Mouse (Mus musculus): Measurements from ENCODE around the gene Atp8b4. TPM values are rescaled to one million over a fixed set of nuclear protein-coding genes. Genes with fewer than 3 reads are reported as not detected.
A peak's percentile ranks its signal among the peaks of the same experiment; 100 is the strongest.

The Atp8b4 gene
- polyA plus RNA-seq, 1 experiment from 2014 or later: 0.13 TPM

- no peak overlapping the region for H3K4me3 ChIP-seq (replicated peaks)
- H3K9ac ChIP-seq (replicated peaks): no peak overlapping the region
- H3K36me3 ChIP-seq: no peaks in the 10 kb centered on the region
- H3K27me3 ChIP-seq: no peaks in the 10 kb centered on the region
- no peak overlapping the region for H3K4me2 ChIP-seq
- WGBS: 84% methylated on average over 8 of the region's 8 CpGs
- ATAC-seq (ENCODE audit: insufficient number of reproducible peaks, insufficient read depth, low FRiP score, low TSS enrichment, low read depth): no peak
- no peaks in the 10 kb centered on the region for H3K9me3 ChIP-seq
- H3K4me1 ChIP-seq (replicated peaks): no peaks in the 10 kb centered on the region
- H3K27ac ChIP-seq: no peak overlapping the region
Observed at GRCm38 (mm10) chr2:126397513-126397912, 103.0 kb downstream of the Atp8b4 start.

GRCm38 (mm10) chr2:126394924-126395323, 105.5 kb downstream of the Atp8b4 start:
- Histone ChIP-seq H3K9ac (replicated peaks) (no peak overlapping the region), H3K27ac (no peak overlapping the region), H3K9me3 (no peaks in the 10 kb centered on the region), H3K27me3 (no peaks in the 10 kb centered on the region), H3K4me1 (replicated peaks) (no peaks in the 10 kb centered on the region), H3K36me3 (no peaks in the 10 kb centered on the region), H3K4me3 (replicated peaks) (no peak overlapping the region), H3K4me2 (no peak overlapping the region)
- no peak for ATAC-seq (ENCODE audit: insufficient number of reproducible peaks, insufficient read depth, low FRiP score, low TSS enrichment, low read depth)
- 70% methylated on average over 2 of the region's 2 CpGs for WGBS

GRCm38 (mm10) chr2:126387458-126388037, 112.9 kb downstream of the Atp8b4 start:
- Histone ChIP-seq H3K9me3 (no peaks in the 10 kb centered on the region), H3K27me3 (no peaks in the 10 kb centered on the region), H3K4me1 (replicated peaks) (no peaks in the 10 kb centered on the region), H3K9ac (replicated peaks) (no peak overlapping the region), H3K4me3 (replicated peaks) (no peak overlapping the region), H3K36me3 (no peaks in the 10 kb centered on the region), H3K4me2 (no peak overlapping the region), H3K27ac (no peak overlapping the region)
- ATAC-seq (ENCODE audit: insufficient number of reproducible peaks, insufficient read depth, low FRiP score, low TSS enrichment, low read depth): no peak
- 66% methylated on average over 8 of the region's 8 CpGs for WGBS

GRCm38 (mm10) chr2:126386056-126386455, 114.4 kb downstream of the Atp8b4 start:
- no peak overlapping the region for H3K9ac ChIP-seq (replicated peaks)
- H3K27me3 ChIP-seq: no peaks in the 10 kb centered on the region
- H3K27ac ChIP-seq: no peak overlapping the region
- no peaks in the 10 kb centered on the region for H3K4me1 ChIP-seq (replicated peaks)
- no peak for ATAC-seq (ENCODE audit: insufficient number of reproducible peaks, insufficient read depth, low FRiP score, low TSS enrichment, low read depth)
- H3K9me3 ChIP-seq: no peaks in the 10 kb centered on the region
- no peak overlapping the region for H3K4me2 ChIP-seq
- H3K36me3 ChIP-seq: no peaks in the 10 kb centered on the region
- no peak overlapping the region for H3K4me3 ChIP-seq (replicated peaks)

- no peak overlapping the region for H3K4me2 ChIP-seq
- H3K36me3 ChIP-seq: no peaks in the 10 kb centered on the region
- 70% methylated on average over 5 of the region's 5 CpGs for WGBS
- ATAC-seq (ENCODE audit: insufficient number of reproducible peaks, insufficient read depth, low FRiP score, low TSS enrichment, low read depth): no peak; the same call in 1 of the 2 replicates
- H3K27ac ChIP-seq: no peak overlapping the region
- H3K27me3 ChIP-seq: no peaks in the 10 kb centered on the region
- H3K4me3 ChIP-seq (replicated peaks): no peak overlapping the region
- H3K4me1 ChIP-seq (replicated peaks): no peaks in the 10 kb centered on the region
- H3K9ac ChIP-seq (replicated peaks): no peak overlapping the region
- no peaks in the 10 kb centered on the region for H3K9me3 ChIP-seq
Observed at GRCm38 (mm10) chr2:126380300-126380699, 120.2 kb downstream of the Atp8b4 start.

GRCm38 (mm10) chr2:126371634-126372033, 128.8 kb downstream of the Atp8b4 start:
- no peaks in the 10 kb centered on the region for H3K4me1 ChIP-seq (replicated peaks)
- no peaks in the 10 kb centered on the region for H3K9me3 ChIP-seq
- ATAC-seq (ENCODE audit: insufficient number of reproducible peaks, insufficient read depth, low FRiP score, low TSS enrichment, low read depth): no peak
- no peak overlapping the region for H3K4me2 ChIP-seq
- no peak overlapping the region for H3K4me3 ChIP-seq (replicated peaks)
- WGBS: 89% methylated on average over 8 of the region's 8 CpGs
- no peaks in the 10 kb centered on the region for H3K27me3 ChIP-seq
- no peaks in the 10 kb centered on the region for H3K36me3 ChIP-seq
- no peak overlapping the region for H3K9ac ChIP-seq (replicated peaks)
- H3K27ac ChIP-seq: no peak overlapping the region

GRCm38 (mm10) chr2:126369815-126370214, 130.7 kb downstream of the Atp8b4 start:
- 53% methylated on average over 4 of the region's 4 CpGs for WGBS
- Histone ChIP-seq H3K27me3 (no peaks in the 10 kb centered on the region), H3K4me1 (replicated peaks) (no peaks in the 10 kb centered on the region), H3K9ac (replicated peaks) (no peak overlapping the region), H3K36me3 (no peaks in the 10 kb centered on the region), H3K9me3 (no peaks in the 10 kb centered on the region), H3K27ac (no peak overlapping the region), H3K4me2 (no peak overlapping the region), H3K4me3 (replicated peaks) (no peak overlapping the region)
- no peak for ATAC-seq (ENCODE audit: insufficient number of reproducible peaks, insufficient read depth, low FRiP score, low TSS enrichment, low read depth)

- no peak overlapping the region for H3K4me2 ChIP-seq
- H3K9me3 ChIP-seq: no peaks in the 10 kb centered on the region
- WGBS: 91% methylated on average over 14 of the region's 14 CpGs
- H3K4me3 ChIP-seq (replicated peaks): no peak overlapping the region
- no peak overlapping the region for H3K9ac ChIP-seq (replicated peaks)
- no peaks in the 10 kb centered on the region for H3K36me3 ChIP-seq
- H3K4me1 ChIP-seq (replicated peaks): no peaks in the 10 kb centered on the region
- no peaks in the 10 kb centered on the region for H3K27me3 ChIP-seq
- no peak for ATAC-seq (ENCODE audit: insufficient number of reproducible peaks, insufficient read depth, low FRiP score, low TSS enrichment, low read depth)
- no peak overlapping the region for H3K27ac ChIP-seq
Observed at GRCm38 (mm10) chr2:126363745-126364725, 136.4 kb downstream of the Atp8b4 start.

- Histone ChIP-seq H3K36me3 (no peaks in the 10 kb centered on the region), H3K4me2 (no peak overlapping the region), H3K27me3 (no peaks in the 10 kb centered on the region), H3K9ac (replicated peaks) (no peak overlapping the region), H3K4me1 (replicated peaks) (no peaks in the 10 kb centered on the region), H3K9me3 (no peaks in the 10 kb centered on the region), H3K27ac (no peak overlapping the region), H3K4me3 (replicated peaks) (no peak overlapping the region)
- 53% methylated on average over 7 of the region's 7 CpGs for WGBS
- no peak for ATAC-seq (ENCODE audit: insufficient number of reproducible peaks, insufficient read depth, low FRiP score, low TSS enrichment, low read depth)
Observed at GRCm38 (mm10) chr2:126363050-126363744, 137.3 kb downstream of the Atp8b4 start.

- H3K4me2 ChIP-seq: no peak overlapping the region
- no peaks in the 10 kb centered on the region for H3K36me3 ChIP-seq
- H3K4me3 ChIP-seq (replicated peaks): no peak overlapping the region
- no peak overlapping the region for H3K9ac ChIP-seq (replicated peaks)
- H3K27ac ChIP-seq: 0 out of 2 replicates have a peak overlapping the region, but pooled peaks have one; percentile 41
- no peaks in the 10 kb centered on the region for H3K4me1 ChIP-seq (replicated peaks)
- no peak for ATAC-seq (ENCODE audit: insufficient number of reproducible peaks, insufficient read depth, low FRiP score, low TSS enrichment, low read depth)
- H3K27me3 ChIP-seq: no peaks in the 10 kb centered on the region
- H3K9me3 ChIP-seq: no peaks in the 10 kb centered on the region
- 81% methylated on average over 21 of the region's 21 CpGs for WGBS
Observed at GRCm38 (mm10) chr2:126361131-126361810, 139.2 kb downstream of the Atp8b4 start.

GRCm38 (mm10) chr2:126360688-126361087, 139.8 kb downstream of the Atp8b4 start:
- Histone ChIP-seq H3K9me3 (no peaks in the 10 kb centered on the region), H3K27ac (0 out of 2 replicates have a peak overlapping the region, but pooled peaks have one; percentile 41), H3K27me3 (no peaks in the 10 kb centered on the region), H3K4me1 (replicated peaks) (no peaks in the 10 kb centered on the region), H3K9ac (replicated peaks) (no peak overlapping the region), H3K36me3 (no peaks in the 10 kb centered on the region), H3K4me2 (no peak overlapping the region), H3K4me3 (replicated peaks) (no peak overlapping the region)
- ATAC-seq (ENCODE audit: insufficient number of reproducible peaks, insufficient read depth, low FRiP score, low TSS enrichment, low read depth): no peak
- WGBS: 51% methylated on average over 6 of the region's 6 CpGs

All from limb, embryonic 12.5 days (tissue).